Mouse (Mus musculus): ENCODE results near the gene Adam1a.
A peak's percentile ranks its signal among the peaks of the same experiment; 100 is the strongest.

Gene Adam1a

GRCm38 (mm10) chr5:121493305-121493704 is 52.0 kb downstream of the Adam1a start:
- no peak for DNase-seq (ENCODE audit: low spot score)

DNA sequence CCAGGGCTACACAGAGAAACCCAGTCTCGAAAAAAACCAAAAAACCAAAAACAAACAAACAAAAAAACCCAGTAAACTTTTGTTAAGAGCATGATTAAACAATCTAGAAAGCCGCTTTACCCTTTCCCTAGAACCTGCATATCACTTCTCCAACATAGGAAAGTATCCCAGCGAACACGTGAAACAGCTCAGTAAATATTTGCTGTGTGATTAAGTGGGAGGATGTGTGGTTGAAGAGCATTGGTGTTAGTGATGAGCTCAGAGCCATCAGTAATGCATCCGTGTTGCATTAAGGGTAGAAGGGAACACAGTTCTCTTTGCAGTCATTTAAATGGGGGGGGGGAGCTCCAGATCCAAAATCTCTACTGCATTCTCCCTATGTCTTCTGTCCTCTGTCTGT is 60.5 kb downstream of the Adam1a start:
- DNase-seq (ENCODE audit: low spot score), result no peak

- DNase-seq (ENCODE audit: low spot score), result peak; percentile 17
Observed at GRCm38 (mm10) chr5:121477680-121478079, 67.6 kb downstream of the Adam1a start.

DNA sequence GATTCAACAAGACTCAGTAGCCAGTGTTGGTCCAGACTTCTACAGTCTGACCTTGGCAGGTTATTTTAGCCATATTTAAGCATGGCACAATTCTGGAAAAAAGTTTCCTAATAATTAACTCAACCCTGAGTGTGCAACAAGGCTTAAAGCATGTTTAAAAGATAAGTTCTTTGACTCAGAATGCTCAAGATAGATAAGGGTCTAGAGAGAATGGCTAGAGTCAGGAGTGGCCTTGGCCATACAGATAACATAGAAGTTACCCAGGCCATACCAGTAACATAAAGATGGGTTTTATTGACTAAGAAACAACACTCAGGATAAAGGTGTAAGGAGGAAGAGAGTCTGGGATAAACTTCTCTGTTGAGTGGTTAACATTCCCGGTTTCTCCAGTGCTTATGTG is 69.2 kb downstream of the Adam1a start:
- no peak for DNase-seq (ENCODE audit: low spot score)

- peak; percentile 29 for DNase-seq (ENCODE audit: low spot score)
Observed at GRCm38 (mm10) chr5:121474610-121475009, 70.7 kb downstream of the Adam1a start.

DNA sequence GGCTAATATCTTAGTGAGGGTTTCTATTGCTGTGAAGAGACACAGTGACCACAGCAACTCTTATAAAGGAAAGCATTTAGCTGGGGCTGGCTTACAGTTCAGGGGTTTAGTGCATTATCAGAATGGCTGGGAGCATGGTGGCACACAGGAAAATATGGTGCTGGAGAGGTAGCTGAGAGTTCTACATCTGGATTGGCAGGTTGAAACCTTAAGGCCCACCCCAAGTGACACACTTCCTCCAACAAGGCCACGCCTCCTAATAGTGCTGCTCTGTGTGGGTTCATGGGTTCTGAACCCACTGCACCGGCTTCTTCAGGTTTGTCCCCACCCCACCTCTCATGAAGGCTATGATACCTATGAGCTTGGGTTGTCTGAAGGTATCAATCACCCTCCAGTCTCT is 72.9 kb downstream of the Adam1a start:
- DNase-seq (ENCODE audit: low spot score), result no peak

GRCm38 (mm10) chr5:121469566-121469965 is 75.7 kb downstream of the Adam1a start:
- no peak for DNase-seq (ENCODE audit: low spot score)

All from urinary bladder, postnatal 14 days (tissue).